In the genomic region with DNA sequence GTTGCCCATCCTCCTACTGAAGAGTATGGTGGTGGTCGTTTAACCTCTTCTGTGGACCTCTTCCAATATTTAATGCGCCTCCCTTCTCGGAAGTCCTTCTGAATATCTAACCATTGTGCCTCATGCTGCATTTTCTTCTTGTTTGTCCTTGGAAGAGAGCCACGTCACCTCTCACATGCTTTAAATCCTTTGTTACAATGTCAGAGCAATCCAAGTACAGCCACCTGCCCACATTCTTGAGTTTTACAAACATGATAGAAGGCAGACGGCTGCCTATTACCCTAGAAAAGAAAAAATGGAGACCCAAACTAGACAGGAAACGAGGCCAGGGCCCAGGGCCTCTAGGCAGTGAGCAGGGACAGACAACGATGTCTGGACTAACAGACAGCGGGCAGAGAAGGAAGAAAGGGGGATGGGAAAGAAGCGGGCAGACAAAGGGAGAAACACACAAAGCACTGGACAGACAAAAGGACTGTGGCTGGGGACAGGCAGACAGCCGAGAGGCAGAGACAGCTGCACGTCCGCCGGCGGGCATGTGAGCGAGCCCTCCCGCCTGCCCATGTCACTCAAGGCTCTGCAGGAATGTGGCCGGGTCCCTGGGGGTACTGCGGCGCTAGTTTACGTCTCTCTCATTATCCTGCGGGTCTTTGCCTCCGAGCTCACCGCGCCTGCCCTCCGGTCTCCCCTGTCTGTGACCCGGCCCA, we compare ENCODE assay signal across 8 mouse cellular contexts. TPM values are rescaled to one million over a fixed set of nuclear protein-coding genes. Genes with fewer than 3 reads are reported as not detected.
DNase-seq lines count a peak whose midpoint lies in the region; ATAC-seq and TF ChIP-seq lines count a peak whose summit lies in the region.

No protein-coding gene starts in this region.

- ATAC-seq in heart, embryonic 13.5 days (ENCODE audit: extremely low read depth, insufficient number of reproducible peaks, low FRiP score, low TSS enrichment) = no peak
- ATAC-seq in hindbrain, embryonic 11.5 days (ENCODE audit: low FRiP score) = peak; percentile 41
- no peak for ATAC-seq in midbrain, embryonic 13.5 days
- no peak for ATAC-seq in megakaryocyte progenitor cell, adult 5-6 weeks (replicated peaks; ENCODE audit: poor library complexity)
- ATAC-seq in cerebellum, adult (ENCODE audit: insufficient number of reproducible peaks, low FRiP score, low TSS enrichment) = no peak

- no peak for TF ChIP-seq POLR2A in MEL (IDR thresholded peaks at IDR 0.05; ENCODE audit: control insufficient read depth in 1 of 2, insufficient read depth in 1 of 2, low read depth in 1 of 2, low read length in 2 of 2, poor library complexity in 1 of 2)

- H3K36me3 ChIP-seq in heart, embryonic 13.5 days = no peaks in the 10 kb centered on the region
- no peaks in the 10 kb centered on the region for H3K36me3 ChIP-seq in MEL (ENCODE audit: control insufficient read depth in 1 of 2, insufficient read depth in 2 of 2, low read length in 2 of 2)
- no peaks in the 10 kb centered on the region for H3K36me3 ChIP-seq in hindbrain, embryonic 11.5 days (ENCODE audit: control insufficient read depth, insufficient read depth, low read length)
- no peaks in the 10 kb centered on the region for H3K36me3 ChIP-seq in midbrain, embryonic 13.5 days

- peak overlapping the region; percentile 91 for H3K4me2 ChIP-seq in heart, embryonic 13.5 days
- peak overlapping the region; percentile 88 for H3K4me2 ChIP-seq in hindbrain, embryonic 11.5 days (replicated peaks; ENCODE audit: low read depth, low read length)
- peak overlapping the region; percentile 84 for H3K4me2 ChIP-seq in midbrain, embryonic 13.5 days (replicated peaks)

- no peak for DNase-seq in heart, adult 18-20 months
- DNase-seq in MEL (ENCODE audit: low read depth, low spot score) = no peak
- peak; percentile 76 for DNase-seq in hindbrain, embryonic 11.5 days (ENCODE audit: low spot score)
- DNase-seq in cerebellum, postnatal 25 days = no peak

- H3K4me3 ChIP-seq in heart, embryonic 13.5 days = peak overlapping the region; percentile 60
- peak overlapping the region; percentile 71 to 75; a peak in 3 of 4 replicates for H3K4me3 ChIP-seq in MEL (ENCODE audit: control insufficient read depth in 1 of 2, insufficient read depth in 1 of 2, low read depth in 2 of 2, low read length in 2 of 2)
- peak overlapping the region; percentile 39 for H3K4me3 ChIP-seq in hindbrain, embryonic 11.5 days (ENCODE audit: low read depth, low read length)
- peak overlapping the region; percentile 51 for H3K4me3 ChIP-seq in midbrain, embryonic 13.5 days (replicated peaks)

- no peaks in the 10 kb centered on the region for H3K9me3 ChIP-seq in heart, embryonic 13.5 days
- H3K9me3 ChIP-seq in MEL (replicated peaks; ENCODE audit: insufficient read depth, low read length) = no peaks in the 10 kb centered on the region
- no peaks in the 10 kb centered on the region for H3K9me3 ChIP-seq in hindbrain, embryonic 11.5 days (ENCODE audit: control insufficient read depth, low read length)
- H3K9me3 ChIP-seq in midbrain, embryonic 13.5 days = no peaks in the 10 kb centered on the region

- peaks cover 93% of the 10 kb centered on the region for H3K27me3 ChIP-seq in heart, embryonic 13.5 days (replicated peaks)
- no peaks in the 10 kb centered on the region; a peak in 1 of 4 replicates for H3K27me3 ChIP-seq in MEL (ENCODE audit: control insufficient read depth in 1 of 2, insufficient read depth in 2 of 2, low read length in 2 of 2)
- H3K27me3 ChIP-seq in hindbrain, embryonic 11.5 days (ENCODE audit: control insufficient read depth, insufficient read depth, low read length) = peaks cover 79% of the 10 kb centered on the region
- H3K27me3 ChIP-seq in midbrain, embryonic 13.5 days = peaks cover 90% of the 10 kb centered on the region

- peak overlapping the region; percentile 69 for H3K9ac ChIP-seq in heart, embryonic 13.5 days
- H3K9ac ChIP-seq in MEL (ENCODE audit: control insufficient read depth, low read depth, low read length, poor library complexity, severe bottlenecking) = peak overlapping the region; percentile 69
- peak overlapping the region; percentile 34 for H3K9ac ChIP-seq in hindbrain, embryonic 11.5 days (ENCODE audit: low read depth, low read length)
- H3K9ac ChIP-seq in midbrain, embryonic 13.5 days (replicated peaks) = peak overlapping the region; percentile 68

- 6% methylated on average over 26 of the region's 26 CpGs for WGBS in heart, embryonic 13.5 days
- WGBS in hindbrain, embryonic 11.5 days = 1% methylated on average over 26 of the region's 26 CpGs
- WGBS in midbrain, embryonic 13.5 days = 1% methylated on average over 26 of the region's 26 CpGs

- no peak overlapping the region for H3K27ac ChIP-seq in heart, embryonic 13.5 days (replicated peaks)
- no peak overlapping the region for H3K27ac ChIP-seq in MEL (ENCODE audit: control insufficient read depth, low read depth, low read length)
- peak overlapping the region; percentile 85 for H3K27ac ChIP-seq in hindbrain, embryonic 11.5 days (ENCODE audit: low read depth, low read length)
- 0 out of 2 replicates have a peak overlapping the region, but pooled peaks have one; percentile 4 for H3K27ac ChIP-seq in midbrain, embryonic 13.5 days

- peaks cover 24% of the 10 kb centered on the region for H3K4me1 ChIP-seq in heart, embryonic 13.5 days
- H3K4me1 ChIP-seq in MEL (ENCODE audit: control insufficient read depth in 1 of 2, insufficient read depth in 2 of 2, low read length in 2 of 2) = peaks cover 0 to 15% of the 10 kb centered on the region in 2 experiments
- peaks cover 24% of the 10 kb centered on the region for H3K4me1 ChIP-seq in hindbrain, embryonic 11.5 days (replicated peaks; ENCODE audit: control insufficient read depth, insufficient read depth, low read length)
- peaks cover 37% of the 10 kb centered on the region for H3K4me1 ChIP-seq in midbrain, embryonic 13.5 days (replicated peaks)

- no peak for TF ChIP-seq CTCF in MEL (IDR thresholded peaks at IDR 0.05 in 2 of 3, conservative IDR thresholded peaks at IDR 0.05 in 1 of 3; ENCODE audit: control insufficient read depth in 1 of 3, insufficient read depth in 1 of 3, low read depth in 2 of 3, low read length in 3 of 3, poor library complexity in 1 of 3, severe bottlenecking in 1 of 3)

- TF ChIP-seq EP300 in MEL (IDR thresholded peaks at IDR 0.05; ENCODE audit: low read depth in 1 of 2, low read length in 2 of 2) = no peak

- TF ChIP-seq RAD21 in MEL (IDR thresholded peaks at IDR 0.05; ENCODE audit: low read depth, low read length) = no peak

- no peaks in the 10 kb centered on the region; the same call in 1 of the 2 replicates for H3K79me2 ChIP-seq in MEL (ENCODE audit: control insufficient read depth, insufficient read depth, low read length, poor library complexity)

TF ChIP-seq in MEL, 35 proteins besides CTCF, POLR2A, EP300 and RAD21:
- TF ChIP-seq ZNF384 (IDR thresholded peaks at IDR 0.05; ENCODE audit: low read depth, low read length) = no peak
- no peak for TF ChIP-seq MYB (IDR thresholded peaks at IDR 0.05; ENCODE audit: low read depth, low read length)
- no peak for TF ChIP-seq ETS1 (IDR thresholded peaks at IDR 0.05; ENCODE audit: low read depth, low read length)
- TF ChIP-seq GATA1 (IDR thresholded peaks at IDR 0.05; ENCODE audit: low read depth, low read length) = no peak
- no peak for TF ChIP-seq ZC3H11A (IDR thresholded peaks at IDR 0.05; ENCODE audit: low read depth, low read length)
- no peak for TF ChIP-seq MAFK (IDR thresholded peaks at IDR 0.05; ENCODE audit: borderline replicate concordance, low read depth, low read length)
- TF ChIP-seq RCOR1 (IDR thresholded peaks at IDR 0.05; ENCODE audit: low read depth, low read length) = no peak
- TF ChIP-seq UBTF (IDR thresholded peaks at IDR 0.05; ENCODE audit: borderline replicate concordance, insufficient read depth, low read depth, low read length) = no peak
- no peak for TF ChIP-seq E2F4 (IDR thresholded peaks at IDR 0.05; ENCODE audit: borderline replicate concordance, low read depth, low read length)
- no peak for TF ChIP-seq MXI1 (IDR thresholded peaks at IDR 0.05; ENCODE audit: low read depth, low read length)
- no peak for TF ChIP-seq CHD2 (IDR thresholded peaks at IDR 0.05; ENCODE audit: low read length)
- no peak for TF ChIP-seq SIN3A (IDR thresholded peaks at IDR 0.05; ENCODE audit: low read length)
- TF ChIP-seq BHLHE40 (IDR thresholded peaks at IDR 0.05; ENCODE audit: borderline replicate concordance, low read depth, low read length) = no peak
- TF ChIP-seq SMC3 (IDR thresholded peaks at IDR 0.05; ENCODE audit: low read depth, low read length) = no peak
- no peak for TF ChIP-seq CHD1 (IDR thresholded peaks at IDR 0.05; ENCODE audit: low read depth, low read length)
- no peak for TF ChIP-seq USF1 (IDR thresholded peaks at IDR 0.05; ENCODE audit: low read depth, low read length)

RNA-seq across cellular contexts. Expression of a gene that starts 2.9 kb away (rescaled TPM):
- 15.8 and 16.2 TPM in 2 replicates for polyA plus RNA-seq in heart, embryonic 13.5 days (2015; fragmentation: Nextera tagmentation; extraction: Ambion mirVana)
- total RNA-seq in heart, adult 18-20 months (2021) = 10 to 100 TPM; 10.9 to 12.9 TPM
- total RNA-seq in MEL (2012; rRNA removed) = 3.8 and 5.2 TPM in 2 replicates
- 1 to 10 TPM in 1 of 2 experiments, not detected in 1; 4.6 TPM for polyA plus RNA-seq in MEL (2012; ENCODE audit: insufficient read depth in 1 of 2, insufficient read length in 2 of 2, low read depth in 1 of 2, low replicate concordance in 2 of 2, missing spikeins in 1 of 2)
- polyA plus RNA-seq in hindbrain, embryonic 11.5 days (2014; fragmentation: Nextera tagmentation; extraction: Ambion mirVana) = 23.9 and 35.8 TPM in 2 replicates
- polyA plus RNA-seq in midbrain, embryonic 13.5 days (2015; fragmentation: Nextera tagmentation; extraction: Ambion mirVana) = 26.8 and 27.7 TPM in 2 replicates
- total RNA-seq in megakaryocyte progenitor cell, adult 5-6 weeks (2015) = 2.1 and 4.5 TPM in 2 replicates
- total RNA-seq in megakaryocyte progenitor cell, adult 5-6 weeks (2017) = 3.8 and 4.2 TPM in 2 replicates

Comparison
In these comparisons a context has a peak if more than half of its experiments do, and no peak if none do; other contexts are left out.
1. H3K27ac ChIP-seq: peak in hindbrain, embryonic 11.5 days (single experiment) and midbrain, embryonic 13.5 days (single experiment); none in heart, embryonic 13.5 days (single experiment) and MEL (single experiment).
2. Peak in every context shown above with its lines, with median percentiles within 50 percentile points of each other: H3K4me2 ChIP-seq, H3K4me3 ChIP-seq and H3K9ac ChIP-seq.